13 mouse cellular contexts compared by ENCODE assay signal in the genomic region with DNA sequence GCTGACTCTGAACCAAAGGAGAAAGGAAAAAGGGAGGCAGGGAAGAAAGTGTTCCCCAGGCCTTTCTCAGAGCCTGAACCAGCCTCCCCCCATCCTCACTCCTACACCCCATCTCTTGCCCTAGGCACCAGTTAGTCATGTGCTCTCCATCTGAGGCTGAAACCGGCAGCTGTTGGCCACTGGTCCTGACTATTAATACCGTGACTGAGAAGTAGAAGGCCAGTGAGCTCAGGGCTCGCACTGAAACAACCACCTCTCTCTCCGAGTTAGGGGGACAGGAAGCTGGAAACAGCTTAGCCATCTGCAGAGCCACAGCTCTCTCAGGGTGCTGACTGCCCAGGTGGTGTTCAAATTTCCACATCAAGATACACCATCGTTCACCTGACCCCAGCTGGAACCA.
"Had no signal": no experiment of that assay in that cellular context is flagged by ENCODE, and none has a peak within 500 bp of the region (broad histone marks: within the 10 kb centered on the region; RNA-seq: fewer than 3 reads in every experiment).

No protein-coding gene starts in this region.

- H3K4me3 ChIP-seq: limb, embryonic 13.5 days; liver, embryonic 15.5 days; megakaryocyte, embryonic 14.5 days; midbrain, embryonic 12.5 days; neural tube, embryonic 15.5 days had no signal

- H3K27ac ChIP-seq: limb, embryonic 13.5 days; liver, embryonic 15.5 days; midbrain, embryonic 12.5 days; neural tube, embryonic 15.5 days had no signal

- ATAC-seq: midbrain, embryonic 16.5 days had no signal

- H3K27me3 ChIP-seq: limb, embryonic 13.5 days; liver, embryonic 15.5 days; midbrain, embryonic 12.5 days; neural tube, embryonic 15.5 days had no signal

- DNase-seq: kidney, adult 11 months; kidney, postnatal 10 days; left cerebral cortex, postnatal 4 days; lung, embryonic 14.5 days; lung, postnatal 10 days; lung, postnatal 4 days; thymus, adult 18-20 months had no signal

- H3K4me1 ChIP-seq: limb, embryonic 13.5 days; midbrain, embryonic 12.5 days; neural tube, embryonic 15.5 days had no signal

- H3K9ac ChIP-seq: limb, embryonic 13.5 days; liver, embryonic 15.5 days; lung, embryonic 14.5 days; midbrain, embryonic 12.5 days; neural tube, embryonic 15.5 days had no signal

- H3K9me3 ChIP-seq: limb, embryonic 13.5 days; liver, embryonic 15.5 days; megakaryocyte, embryonic 14.5 days; midbrain, embryonic 12.5 days; neural tube, embryonic 15.5 days had no signal

- H3K36me3 ChIP-seq: limb, embryonic 13.5 days; liver, embryonic 15.5 days; midbrain, embryonic 12.5 days; neural tube, embryonic 15.5 days had no signal

- H3K4me2 ChIP-seq: limb, embryonic 13.5 days; lung, embryonic 14.5 days; midbrain, embryonic 12.5 days; neural tube, embryonic 15.5 days had no signal
